Mouse (Mus musculus) ES-Bruce4 (cell line): ENCODE results near the gene Qars. TPM values are rescaled to one million over a fixed set of nuclear protein-coding genes. Genes with fewer than 3 reads are reported as not detected.

ENCODE experiments used
- H3K27ac ChIP-seq: 2 replicates; pipeline ENCODE4 v1.5.1; 2012; ENCODE audit warnings: low read length, inconsistent platforms; ENCODE audit not compliant: insufficient read depth
- H3K27me3 ChIP-seq: 2 replicates; pipeline ENCODE4 v1.6.1; 2012; ENCODE audit warnings: mild to moderate bottlenecking, low read length, inconsistent platforms; ENCODE audit not compliant: control insufficient read depth, poor library complexity, insufficient read depth, severe bottlenecking
- H3K36me3 ChIP-seq: 2 replicates; pipeline ENCODE4 v1.6.1; 2012; ENCODE audit warnings: inconsistent platforms, mild to moderate bottlenecking, low read length, moderate library complexity; ENCODE audit not compliant: control insufficient read depth, poor library complexity, insufficient read depth, severe bottlenecking
- H3K4me1 ChIP-seq: one replicate; pipeline ENCODE4 v1.8.1; 2011; ENCODE audit warnings: low read length; ENCODE audit not compliant: control insufficient read depth, insufficient read depth
- H3K4me3 ChIP-seq: 2 replicates; pipeline ENCODE4 v1.5.1; 2011; ENCODE audit warnings: low read depth, mild to moderate bottlenecking, low read length
- H3K9ac ChIP-seq: 2 replicates; pipeline ENCODE4 v1.6.1; 2012; ENCODE audit warnings: low read depth, mild to moderate bottlenecking, inconsistent platforms; ENCODE audit not compliant: poor library complexity, severe bottlenecking
- H3K9me3 ChIP-seq: replicated peaks from 2 replicates; pipeline ENCODE4 v1.6.1; 2012; ENCODE audit warnings: mild to moderate bottlenecking, low read length, inconsistent platforms; ENCODE audit not compliant: control insufficient read depth, poor library complexity, insufficient read depth, severe bottlenecking
- CTCF ChIP-seq: IDR thresholded peaks from one replicate; pipeline ENCODE4 v1.8.1; 2011; ENCODE audit warnings: low read depth, low read length
- EP300 ChIP-seq: IDR thresholded peaks from 2 replicates; pipeline ENCODE4 v1.6.1; 2011; ENCODE audit warnings: low read depth, low read length; ENCODE audit not compliant: insufficient read depth
- POLR2A ChIP-seq: IDR thresholded peaks from one replicate; pipeline ENCODE4 v1.8.1; 2011; ENCODE audit warnings: low read length; ENCODE audit not compliant: insufficient read depth
- polyA plus RNA-seq: library from polyadenylated mRNA; stranded (reverse); fragments of >200 nt; gene quantifications from 2 replicates; pipeline ENCODE4 v1.2.4, GENCODE M21; 2011; ENCODE audit warnings: low read depth; ENCODE audit not compliant: missing spikeins, insufficient read depth, insufficient read length

Gene Qars
- polyA plus RNA-seq, 1 experiment: 395 TPM

- Histone ChIP-seq H3K36me3 (no peaks in the 10 kb centered on the region), H3K27ac (no peak overlapping the region), H3K9me3 (no peaks in the 10 kb centered on the region), H3K4me1 (peaks cover 3% of the 10 kb centered on the region), H3K27me3 (no peaks in the 10 kb centered on the region), H3K9ac (no peak overlapping the region), H3K4me3 (no peak overlapping the region)
- TF ChIP-seq POLR2A (no peak), EP300 (no peak), CTCF (no peak)
Measured at GRCm38 (mm10) chr9:108483051-108483790, 24.3 kb upstream of the Qars start.

GRCm38 (mm10) chr9:108484021-108484420 is 23.5 kb upstream of the Qars start:
- Histone ChIP-seq H3K9me3 (no peaks in the 10 kb centered on the region), H3K27me3 (no peaks in the 10 kb centered on the region), H3K9ac (no peak overlapping the region), H3K36me3 (no peaks in the 10 kb centered on the region), H3K27ac (no peak overlapping the region), H3K4me3 (no peak overlapping the region), H3K4me1 (peaks cover 3% of the 10 kb centered on the region)
- TF ChIP-seq POLR2A (no peak), CTCF (no peak), EP300 (no peak)

GRCm38 (mm10) chr9:108485301-108485875 is 22.1 kb upstream of the Qars start:
- no peak for TF ChIP-seq CTCF
- no peak for TF ChIP-seq EP300
- TF ChIP-seq POLR2A: no peak
- Histone ChIP-seq H3K9ac (no peak overlapping the region), H3K4me3 (no peak overlapping the region), H3K36me3 (no peaks in the 10 kb centered on the region), H3K27me3 (no peaks in the 10 kb centered on the region), H3K27ac (no peak overlapping the region), H3K4me1 (peaks cover 3% of the 10 kb centered on the region), H3K9me3 (no peaks in the 10 kb centered on the region)

- H3K9ac ChIP-seq: no peak overlapping the region
- TF ChIP-seq CTCF (no peak), EP300 (no peak), POLR2A (no peak)
- no peaks in the 10 kb centered on the region for H3K36me3 ChIP-seq
- H3K27me3 ChIP-seq: no peaks in the 10 kb centered on the region
- no peaks in the 10 kb centered on the region for H3K9me3 ChIP-seq
- H3K4me3 ChIP-seq: no peak overlapping the region
- no peak overlapping the region for H3K27ac ChIP-seq
- no peaks in the 10 kb centered on the region for H3K4me1 ChIP-seq
Measured at GRCm38 (mm10) chr9:108486973-108487530, 20.5 kb upstream of the Qars start.

- H3K27ac ChIP-seq: no peak overlapping the region
- no peak overlapping the region for H3K9ac ChIP-seq
- no peaks in the 10 kb centered on the region for H3K4me1 ChIP-seq
- H3K4me3 ChIP-seq: peak overlapping the region; percentile 23
- TF ChIP-seq POLR2A: no peak
- TF ChIP-seq CTCF: no peak
- TF ChIP-seq EP300: no peak
- no peaks in the 10 kb centered on the region for H3K27me3 ChIP-seq
- no peaks in the 10 kb centered on the region for H3K9me3 ChIP-seq
- peaks cover 8% of the 10 kb centered on the region for H3K36me3 ChIP-seq
Measured at GRCm38 (mm10) chr9:108488403-108488802, 19.1 kb upstream of the Qars start.

- peaks cover 16% of the 10 kb centered on the region for H3K36me3 ChIP-seq
- 0 out of 2 replicates have a peak overlapping the region, but pooled peaks have one; percentile 85 for H3K9ac ChIP-seq
- no peaks in the 10 kb centered on the region for H3K4me1 ChIP-seq
- H3K27ac ChIP-seq: peak overlapping the region; percentile 88
- H3K9me3 ChIP-seq: no peaks in the 10 kb centered on the region
- no peaks in the 10 kb centered on the region for H3K27me3 ChIP-seq
- TF ChIP-seq POLR2A (no peak), CTCF (no peak), EP300 (no peak)
- H3K4me3 ChIP-seq: no peak overlapping the region
Measured at GRCm38 (mm10) chr9:108489215-108489614, 18.3 kb upstream of the Qars start.
